Mouse (Mus musculus) urinary bladder, adult 2 months (tissue): ENCODE results near the gene Acvr1b. TPM values are rescaled to one million over a fixed set of nuclear protein-coding genes. Genes with fewer than 3 reads are reported as not detected.

Experiments
- DNase-seq: peaks from one replicate; pipeline ENCODE4 v3.0.0; 2022; ENCODE audit warnings: low spot score
- polyA plus RNA-seq: library from polyadenylated mRNA; depleted of rRNA; stranded (reverse); fragments of >200 nt; gene quantifications from 2 replicates; pipeline ENCODE4 v1.2.3, GENCODE M21; 2012

The Acvr1b gene
- polyA plus RNA-seq, 1 experiment = 24.8 TPM

DNA sequence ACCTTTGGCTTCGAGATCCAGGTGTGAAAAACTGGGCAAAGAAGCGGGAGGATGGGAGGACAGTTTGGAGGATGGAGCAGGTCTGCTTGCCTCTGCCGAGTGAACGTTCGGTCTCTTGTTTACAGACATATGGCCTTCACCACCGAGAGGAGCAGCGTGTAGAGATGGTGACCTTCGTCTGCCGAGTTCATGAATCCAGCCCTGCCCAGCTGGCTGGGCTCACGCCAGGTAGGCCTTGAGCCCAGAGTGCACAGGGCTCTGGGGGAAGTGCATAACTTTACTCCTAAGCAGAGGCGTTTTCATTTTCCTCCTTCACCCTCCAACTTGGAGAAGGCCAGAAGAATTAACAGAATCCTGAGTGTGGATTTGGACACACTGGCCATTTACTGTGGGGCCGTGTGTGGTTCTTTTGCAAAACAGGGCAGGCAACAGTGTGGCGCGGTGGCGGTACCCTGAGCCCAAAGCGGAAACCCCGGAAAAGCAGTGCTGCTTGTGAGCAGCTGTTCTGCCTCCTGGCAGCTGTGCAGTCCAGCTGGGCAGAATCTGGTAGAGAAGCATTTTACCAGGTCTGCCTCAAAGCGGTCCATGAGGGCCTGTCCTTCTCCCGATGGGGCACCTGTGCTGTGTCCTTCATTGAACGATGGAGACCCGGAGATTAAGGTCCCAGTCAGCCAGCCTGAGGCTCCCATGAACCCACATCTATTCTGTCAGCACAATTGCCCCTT, 55.2 kb downstream of the Acvr1b start:
- DNase-seq = no peak

DNA sequence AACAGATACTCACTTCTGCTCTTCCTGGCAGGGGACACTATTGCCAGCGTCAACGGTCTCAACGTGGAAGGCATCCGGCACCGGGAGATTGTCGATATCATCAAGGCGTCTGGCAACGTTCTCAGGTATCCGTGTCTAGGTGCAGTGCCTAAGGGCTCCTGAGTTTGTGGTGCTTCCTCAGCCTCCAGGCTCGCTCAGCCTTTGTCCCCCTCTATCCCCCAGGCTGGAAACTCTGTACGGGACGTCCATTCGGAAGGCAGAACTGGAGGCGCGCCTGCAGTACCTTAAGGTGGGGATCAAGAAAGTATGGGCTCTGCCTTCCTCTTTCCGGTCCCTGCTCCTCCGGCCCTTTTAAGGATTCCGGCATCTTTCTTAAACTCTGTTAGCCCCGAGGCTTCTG, 56.6 kb downstream of the Acvr1b start:
- DNase-seq = no peak

DNA sequence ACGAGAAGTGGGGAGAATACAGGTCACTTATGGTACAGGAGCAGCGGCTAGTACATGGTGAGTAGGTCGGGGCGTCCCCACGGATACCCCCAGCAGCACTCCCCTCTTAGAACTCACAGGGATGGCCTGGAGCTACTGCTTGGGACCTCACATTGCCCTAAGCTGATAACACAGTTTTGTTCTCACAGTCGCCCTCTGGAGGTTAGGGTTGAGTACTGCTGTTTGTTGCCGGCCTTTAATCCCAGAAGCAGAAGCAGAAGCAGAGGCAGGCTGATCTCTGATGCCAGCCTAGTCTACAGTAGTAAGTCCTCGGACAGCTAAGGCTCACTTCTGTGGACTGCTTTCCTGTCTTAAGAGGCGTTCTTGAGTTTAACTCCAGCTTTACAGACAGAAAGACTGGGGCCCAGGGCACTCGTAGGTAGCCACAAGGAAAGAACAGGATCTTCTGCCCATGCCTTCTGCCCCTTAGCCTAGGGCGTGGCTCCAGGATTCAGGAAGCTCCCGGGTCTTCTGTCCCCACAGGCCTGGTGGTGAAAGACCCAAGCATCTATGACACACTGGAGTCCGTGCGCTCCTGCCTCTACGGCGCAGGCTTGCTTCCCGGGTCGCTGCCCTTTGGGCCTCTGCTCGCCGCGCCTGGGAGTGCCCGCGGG, 57.3 kb downstream of the Acvr1b start:
- no peak for DNase-seq

DNA sequence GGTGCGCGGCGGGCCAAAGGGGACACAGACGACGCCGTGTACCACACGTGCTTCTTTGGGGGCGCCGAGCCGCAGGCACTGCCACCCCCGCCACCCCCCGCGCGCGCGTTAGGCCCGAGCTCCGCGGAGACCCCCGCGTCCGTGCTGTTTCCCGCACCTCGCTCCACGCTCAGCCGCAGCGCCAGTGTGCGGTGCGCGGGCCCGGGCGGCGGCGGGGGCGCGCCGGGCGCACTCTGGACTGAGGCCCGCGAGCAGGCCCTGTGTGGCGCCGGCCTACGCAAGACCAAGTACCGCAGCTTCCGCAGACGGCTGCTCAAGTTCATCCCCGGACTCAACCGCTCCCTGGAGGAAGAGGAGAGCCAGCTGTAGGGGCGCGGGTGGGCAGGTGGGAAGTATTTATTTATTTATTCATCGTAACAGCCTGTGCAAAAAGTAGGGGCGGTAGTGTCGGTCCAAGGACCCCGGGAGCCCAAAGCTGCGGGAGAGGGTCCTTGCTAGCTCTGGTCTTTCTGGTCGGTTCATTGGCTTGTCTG, 57.8 kb downstream of the Acvr1b start:
- DNase-seq = no peak

DNA sequence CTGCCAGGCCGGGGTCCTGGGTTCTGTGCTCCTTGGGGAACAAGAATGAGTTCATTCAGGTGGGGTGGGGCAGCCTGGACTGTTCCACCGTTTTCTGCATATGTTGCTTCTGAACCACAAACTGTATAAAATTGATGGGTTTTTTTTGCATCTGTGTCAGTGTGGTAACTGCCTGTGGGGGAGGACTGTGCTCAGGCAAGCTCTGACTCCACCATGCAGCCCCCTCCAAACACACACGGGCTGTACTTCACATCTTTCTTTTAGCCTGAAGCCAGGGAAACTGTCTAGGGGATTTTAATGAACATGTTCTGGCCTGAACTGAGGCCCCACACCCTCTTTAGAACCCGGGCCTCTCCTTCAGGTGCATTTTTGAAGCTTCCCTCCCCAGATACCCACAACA, 58.7 kb downstream of the Acvr1b start:
- DNase-seq = no peak

DNA sequence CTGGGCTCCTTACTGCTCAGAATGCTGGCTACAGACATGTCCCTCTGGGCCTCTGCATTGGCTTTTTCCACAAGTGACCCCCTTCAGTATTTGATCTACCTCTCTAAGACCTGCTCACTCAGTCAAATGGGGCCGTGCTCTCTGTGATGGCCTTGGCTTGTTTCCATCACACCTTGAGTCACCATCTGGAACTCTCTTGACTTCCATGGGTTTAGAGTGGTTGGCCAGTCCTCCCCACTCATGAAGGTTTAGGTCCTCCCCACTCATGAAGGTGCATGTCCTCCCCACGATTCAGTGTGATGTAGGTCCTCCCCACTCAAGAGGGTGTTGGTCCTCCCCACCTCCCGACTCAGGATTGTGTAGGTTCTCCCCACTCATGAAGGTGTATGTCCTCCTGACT, 59.3 kb downstream of the Acvr1b start:
- DNase-seq = no peak

DNA sequence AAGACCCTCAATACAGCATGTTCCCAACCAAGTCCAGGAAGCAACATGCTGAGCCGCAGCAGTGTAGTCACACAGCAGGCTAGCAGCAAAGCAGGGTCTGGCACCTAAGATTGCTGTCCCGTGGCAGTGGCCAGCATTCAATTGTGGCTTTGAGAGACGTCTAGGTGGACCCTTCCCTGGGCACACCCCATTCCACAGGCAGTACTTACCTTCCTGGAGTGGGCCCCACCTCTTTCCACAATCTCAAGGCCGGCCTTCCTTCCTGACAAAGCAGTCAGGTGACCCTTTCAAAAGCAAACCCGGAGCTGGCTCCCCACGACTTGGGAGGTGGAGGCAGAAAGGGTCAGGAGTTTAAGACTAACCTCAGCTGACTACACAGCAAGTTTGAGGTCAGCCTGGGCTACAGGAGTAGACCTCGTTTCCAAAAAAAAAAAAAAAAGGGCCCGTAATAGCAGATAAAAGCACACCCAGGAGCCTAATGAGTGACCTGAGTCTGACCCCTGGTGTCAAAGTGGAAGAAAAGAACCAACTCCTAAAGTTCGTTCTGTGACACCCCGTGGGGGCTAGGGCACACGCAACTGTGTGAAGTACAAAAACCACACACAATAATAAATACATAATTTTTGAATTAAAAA, 59.9 kb downstream of the Acvr1b start:
- DNase-seq = no peak

DNA sequence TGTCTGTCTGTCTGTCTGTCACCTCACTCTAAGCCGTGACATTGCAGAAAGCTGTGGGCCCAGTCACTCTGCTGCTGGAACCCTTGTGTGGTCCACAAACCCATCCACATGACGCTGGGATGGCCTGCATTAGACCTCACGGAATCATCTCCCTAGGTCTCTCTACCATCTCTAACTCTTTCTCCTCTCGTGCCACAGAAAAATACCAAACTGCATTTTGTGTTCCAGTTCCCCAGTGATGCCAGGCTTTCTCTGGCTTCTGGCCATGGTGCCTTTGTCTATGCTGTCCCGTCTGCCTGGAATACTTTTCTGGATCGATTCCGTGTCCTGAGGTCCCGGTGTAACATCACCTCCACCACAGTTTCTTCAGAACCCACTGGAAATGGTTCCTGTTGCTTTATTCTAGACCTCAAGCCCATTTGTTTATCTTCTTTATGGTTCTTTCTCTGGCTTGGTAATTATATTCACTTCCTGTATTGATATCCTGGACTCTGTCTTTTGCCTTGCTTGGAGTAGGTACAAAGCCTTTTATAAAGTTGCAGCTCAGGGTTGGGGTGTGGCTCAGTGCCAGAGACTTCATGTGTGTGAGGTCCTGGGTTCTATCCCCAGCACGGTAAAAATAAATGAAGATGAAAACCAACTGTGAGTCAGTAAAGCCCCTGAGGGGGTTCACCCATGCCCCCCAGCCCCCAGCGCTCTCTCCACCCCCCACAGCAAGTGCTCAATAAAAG, 60.9 kb downstream of the Acvr1b start:
- DNase-seq = no peak

DNA sequence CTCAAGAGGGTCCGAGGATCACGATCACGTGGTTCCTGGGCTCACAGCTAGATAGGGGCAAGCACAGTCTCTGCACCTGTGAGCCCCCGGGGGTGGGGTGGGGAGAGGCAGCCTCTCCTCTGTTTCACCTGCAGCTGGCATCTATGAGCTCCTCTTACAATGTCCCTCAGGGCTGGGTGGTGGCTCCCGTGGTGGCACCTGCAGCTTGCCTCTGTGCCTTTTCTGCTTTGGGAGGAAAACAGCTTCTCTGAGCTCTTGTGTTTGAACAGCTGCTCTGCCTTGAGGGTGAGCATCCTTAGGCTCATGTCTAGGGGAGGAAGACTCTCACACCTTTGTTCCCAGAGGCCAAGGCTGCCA, 61.5 kb downstream of the Acvr1b start:
- DNase-seq = no peak

DNA sequence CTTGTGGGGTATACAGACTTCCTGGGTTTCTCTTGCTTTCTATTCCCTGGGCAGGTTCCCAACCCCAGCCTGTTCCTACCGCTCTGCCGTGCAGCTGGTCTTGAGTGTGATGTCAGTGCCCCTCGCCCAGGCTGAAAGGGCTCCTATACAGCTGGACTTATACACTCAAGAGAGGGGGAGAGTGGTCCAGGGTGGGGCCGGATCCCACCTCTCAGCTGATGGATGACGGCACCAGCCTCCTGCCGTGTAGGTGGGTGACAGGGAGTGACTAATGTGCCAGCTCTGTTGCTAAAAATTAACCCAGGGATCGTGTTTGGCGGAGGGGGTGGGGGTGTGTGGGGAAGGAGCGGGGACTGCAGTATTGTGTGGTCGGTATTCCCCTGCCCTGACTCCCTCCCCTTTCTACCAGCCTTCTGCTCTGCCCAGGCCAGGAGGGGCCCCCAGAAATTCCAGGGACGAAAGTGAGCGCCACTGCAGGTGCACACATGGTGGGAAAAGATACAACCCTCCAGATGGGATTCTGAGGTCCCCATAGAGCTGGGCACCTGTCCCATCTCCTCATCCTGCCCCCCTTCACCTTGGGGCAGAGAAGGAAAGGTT, 62.0 kb downstream of the Acvr1b start:
- no peak for DNase-seq

DNA sequence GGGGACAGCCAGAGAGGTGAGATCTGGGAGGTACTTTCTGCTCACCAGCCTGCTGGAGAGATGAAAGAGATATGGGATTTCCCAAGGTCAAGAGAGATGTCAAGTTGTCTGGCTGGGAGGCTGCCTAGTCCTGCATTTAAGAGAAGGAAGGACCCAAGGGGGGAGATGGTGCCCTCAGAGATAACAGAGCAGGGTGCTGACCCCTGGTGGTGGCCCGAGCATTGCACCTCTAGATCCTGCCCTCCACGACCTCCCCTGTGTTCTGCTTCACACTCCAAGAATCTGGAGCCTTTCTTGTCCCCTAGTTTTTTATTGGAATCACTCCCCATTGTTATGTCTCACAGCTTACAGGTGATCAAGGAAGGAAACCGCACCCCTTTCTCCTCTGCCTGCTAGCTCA, 63.0 kb downstream of the Acvr1b start:
- DNase-seq = no peak

DNA sequence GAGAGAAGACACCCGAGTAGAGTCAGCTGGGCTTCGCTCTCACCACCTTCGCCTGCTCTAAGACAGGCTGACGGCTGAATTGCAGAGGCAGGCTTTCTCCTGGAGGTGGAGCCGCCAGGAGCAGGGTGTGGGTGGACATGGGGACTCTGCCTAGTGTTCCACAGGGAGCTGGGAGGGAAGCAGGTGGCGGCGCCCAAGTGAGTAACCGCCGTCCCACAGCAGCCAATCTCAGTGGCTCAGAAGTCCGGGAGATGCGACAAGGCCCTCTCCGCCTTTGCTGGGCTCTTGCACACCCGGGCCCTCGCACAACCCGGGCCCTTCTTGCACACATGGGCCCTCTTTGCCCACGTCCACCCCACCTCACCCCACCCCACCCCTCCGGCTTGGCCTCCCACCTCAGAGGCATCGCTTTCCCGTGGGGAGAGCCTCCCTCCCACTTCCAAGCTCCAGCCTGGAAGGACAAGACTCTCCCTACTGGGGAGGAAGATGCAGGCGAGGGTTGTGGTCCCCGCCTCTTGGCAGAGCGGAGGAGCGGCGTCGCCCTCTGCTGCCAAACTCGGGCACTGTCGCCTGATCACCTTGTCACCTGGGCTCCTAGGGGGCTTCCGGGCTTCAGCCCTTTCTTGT, 65.1 kb downstream of the Acvr1b start:
- no peak for DNase-seq

DNA sequence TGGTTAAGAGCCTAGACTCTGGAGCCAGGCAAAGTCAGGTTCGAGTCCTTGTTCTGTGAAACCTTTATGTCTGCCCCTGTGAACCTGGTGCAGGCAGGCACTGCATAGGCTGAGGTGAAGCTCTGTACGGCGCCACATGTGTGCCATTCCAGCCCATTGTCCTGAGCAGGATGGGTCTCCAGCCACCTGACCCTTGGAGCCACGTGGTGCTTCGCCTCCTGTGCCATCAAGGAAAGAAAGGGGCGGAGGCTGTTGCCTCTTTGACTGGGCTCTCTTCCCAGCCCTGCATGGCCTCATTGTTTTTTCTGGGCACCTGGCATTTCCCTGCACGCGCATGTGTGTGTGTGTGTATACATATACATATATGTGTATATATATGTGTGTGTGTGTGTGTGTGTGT, 66.0 kb downstream of the Acvr1b start:
- no peak for DNase-seq

DNA sequence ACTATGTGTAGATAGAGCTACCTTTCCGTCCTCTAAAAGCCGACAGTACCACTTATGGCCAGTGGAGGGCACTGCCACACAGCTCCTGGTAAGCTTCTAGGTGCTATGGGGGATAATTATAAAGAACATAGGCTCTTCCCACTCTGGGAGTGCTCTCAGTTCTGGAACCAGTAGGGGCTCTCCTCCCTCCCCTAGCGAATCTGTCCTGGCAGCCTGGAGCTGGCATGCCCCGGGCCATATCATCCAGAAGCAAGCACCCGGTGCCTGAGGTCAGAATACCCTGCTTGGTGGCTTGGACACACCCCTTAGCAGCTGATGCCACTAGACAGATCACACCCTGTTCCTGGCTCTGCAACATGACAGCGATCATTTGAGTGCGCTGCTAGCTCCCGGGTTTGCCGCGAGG, 66.9 kb downstream of the Acvr1b start:
- DNase-seq = peak; percentile 70

DNA sequence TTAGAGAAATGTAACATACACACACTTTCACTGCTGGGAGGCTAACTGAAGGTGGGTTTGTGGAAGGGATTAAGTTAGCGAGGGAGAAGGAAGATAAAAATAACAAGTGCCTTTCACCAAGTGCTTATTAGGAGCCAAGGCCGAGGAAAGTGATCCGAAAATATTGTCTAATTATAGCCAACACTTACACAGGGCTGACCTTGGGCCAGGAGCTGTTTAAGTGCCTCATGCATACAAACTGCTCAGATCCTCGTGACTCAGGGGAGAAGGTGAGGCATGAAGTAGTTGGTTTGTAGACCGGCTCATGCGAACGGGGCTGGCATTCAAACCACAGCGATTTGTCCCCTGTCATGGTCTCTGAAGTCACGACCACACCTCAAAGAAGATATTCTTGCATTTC, 67.4 kb downstream of the Acvr1b start:
- no peak for DNase-seq

DNA sequence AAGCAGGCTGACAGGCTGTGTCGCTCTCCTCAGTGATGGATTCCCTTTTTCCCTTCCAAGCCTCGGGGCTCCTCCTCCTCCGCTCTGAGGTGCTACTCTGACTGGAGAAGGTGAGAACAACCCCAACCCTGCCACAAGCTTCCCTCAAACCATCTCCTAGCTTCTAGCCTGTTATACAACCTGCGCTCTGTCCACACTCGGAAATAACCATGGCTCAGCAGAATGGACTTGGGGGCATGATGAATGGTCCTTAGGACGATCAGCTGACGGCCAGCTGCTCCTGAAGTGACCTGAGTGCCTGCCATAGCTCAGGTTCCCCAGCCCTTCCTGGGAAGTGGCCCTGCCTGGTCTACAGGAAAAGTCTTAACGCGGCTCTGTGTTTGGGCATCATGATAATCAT, 68.0 kb downstream of the Acvr1b start:
- no peak for DNase-seq

DNA sequence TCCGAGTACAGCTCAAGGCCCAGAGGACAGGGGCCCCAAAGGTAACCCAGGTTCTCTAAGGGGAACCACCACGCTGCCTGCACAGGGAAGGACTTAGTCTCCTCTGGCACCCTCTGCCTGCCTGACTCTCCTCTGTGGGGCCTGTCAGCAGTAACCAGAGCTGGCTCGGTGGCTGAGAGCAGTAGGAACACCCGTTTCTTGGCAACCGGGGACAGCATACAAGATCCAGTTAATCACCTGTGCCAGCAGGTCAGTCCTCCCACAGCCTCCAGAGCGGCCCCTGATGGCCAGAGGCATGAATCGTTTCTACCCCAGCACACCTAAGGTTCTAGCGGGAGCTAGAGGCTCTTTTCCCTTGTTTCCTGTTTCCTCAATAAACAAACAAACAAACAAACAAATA, 68.8 kb downstream of the Acvr1b start:
- DNase-seq = no peak

DNA sequence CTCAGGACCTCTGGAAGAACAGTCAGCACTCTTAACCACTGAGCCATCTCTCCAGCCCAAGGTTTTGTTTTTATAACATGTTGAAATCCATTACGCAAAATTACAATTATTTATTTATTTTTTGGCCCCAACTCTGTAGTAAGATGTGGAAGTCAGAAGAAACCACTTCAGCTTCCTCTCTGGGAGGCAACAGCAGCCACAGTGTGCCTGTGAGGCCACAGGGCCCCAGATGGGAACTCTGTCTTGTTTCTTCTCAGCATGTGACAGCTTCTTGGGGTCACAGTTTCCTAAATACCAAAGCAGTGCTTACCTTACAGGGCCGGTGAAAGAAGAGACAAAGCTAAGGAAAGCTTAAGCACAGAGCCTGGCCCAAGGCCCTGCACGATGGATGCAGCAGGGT, 70.1 kb downstream of the Acvr1b start:
- DNase-seq = no peak

DNA sequence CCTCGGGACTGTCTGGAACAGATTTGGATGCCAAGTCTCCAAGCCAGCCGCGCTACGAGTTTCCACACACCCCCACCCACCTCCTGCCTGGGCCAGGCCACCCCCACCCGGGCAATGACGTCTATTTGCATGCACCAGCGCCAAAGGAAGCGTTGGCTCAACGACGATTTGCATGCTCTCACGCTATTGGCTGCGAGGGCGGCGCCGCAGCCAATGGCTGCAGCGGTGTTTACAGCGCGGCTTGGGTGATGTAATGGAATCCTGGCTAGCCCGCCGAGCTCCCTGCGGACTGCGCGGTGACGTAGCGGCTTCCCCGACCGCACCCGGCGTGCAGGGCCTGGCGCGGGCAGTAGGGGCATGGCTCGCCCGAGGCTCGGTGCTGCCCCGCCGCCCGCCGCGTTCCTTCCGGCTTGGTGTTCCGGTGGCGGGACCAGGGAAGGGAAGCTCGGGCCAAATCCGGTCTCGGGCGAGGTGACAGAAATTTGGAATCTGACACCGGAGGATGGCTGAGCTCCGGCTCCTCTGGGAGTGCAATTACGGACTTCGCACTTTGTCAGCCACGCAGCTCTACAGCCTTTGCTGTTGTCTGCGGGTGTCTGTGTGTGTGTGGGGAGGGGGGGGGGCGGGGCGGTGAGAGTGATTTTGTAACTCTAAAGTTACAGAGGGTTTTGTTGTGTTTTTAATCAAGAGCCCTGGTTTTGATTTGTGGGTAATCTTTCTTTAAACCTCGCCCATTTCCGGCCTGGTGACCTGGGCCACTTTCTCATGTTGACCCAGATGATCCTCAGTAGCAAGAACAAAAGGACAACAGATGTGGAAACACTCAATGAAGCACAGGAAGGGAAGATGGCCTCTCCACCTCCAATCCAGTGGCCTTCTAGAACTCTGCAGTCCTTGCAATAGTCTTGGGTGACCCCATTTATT, 72.6 kb downstream of the Acvr1b start:
- DNase-seq = peak; percentile 90

DNA sequence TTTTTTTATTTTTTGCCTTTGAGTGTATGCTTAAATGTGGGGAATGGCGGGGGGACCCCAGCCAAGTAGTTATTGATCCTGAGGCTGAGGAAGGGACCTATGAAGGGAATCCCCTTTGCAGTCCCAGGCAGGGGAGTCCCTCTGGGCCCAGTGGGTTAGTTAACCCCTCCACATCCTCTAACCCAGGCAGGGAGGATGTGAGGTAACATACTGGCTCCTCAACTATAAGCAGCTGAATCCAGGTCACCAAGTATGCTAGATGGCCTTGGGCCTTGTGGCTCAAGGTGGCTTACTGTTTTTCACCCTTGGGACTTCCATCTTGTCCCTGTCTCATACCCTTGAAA, 73.3 kb downstream of the Acvr1b start:
- no peak for DNase-seq
